Mouse (Mus musculus) MEL (cell line): ENCODE results near the gene Kcnj6. TPM values are rescaled to one million over a fixed set of nuclear protein-coding genes. Genes with fewer than 3 reads are reported as not detected.

Source experiments
- DNase-seq: peaks from one replicate; pipeline ENCODE4 v3.0.0; 2011; ENCODE audit warnings: low read depth, low spot score
- H3K27ac ChIP-seq: 2 replicates; pipeline ENCODE4 v1.5.1; 2012; ENCODE audit warnings: low read depth, mild to moderate bottlenecking, control low read depth, low read length, moderate library complexity; ENCODE audit not compliant: control insufficient read depth
- H3K27me3 ChIP-seq, 2 experiments: fragments of 150-350 bp in 1 of 2; sonication (generic) in 1 of 2; 2 replicates each; pipeline ENCODE4 v1.6.1; 2012; ENCODE audit warnings: low read length in 2 of 2, mild to moderate bottlenecking in 2 of 2, improper control_type of control experiment in 1 of 2, moderate library complexity in 1 of 2; ENCODE audit not compliant: insufficient read depth in 2 of 2, control insufficient read depth in 1 of 2
- H3K36me3 ChIP-seq, 2 experiments: 2 replicates each; pipeline ENCODE4 v1.6.1; 2012 to 2014; ENCODE audit warnings: low read length in 2 of 2, improper control_type of control experiment in 1 of 2, inconsistent platforms in 1 of 2, mild to moderate bottlenecking in 1 of 2; ENCODE audit not compliant: insufficient read depth in 2 of 2, control insufficient read depth in 1 of 2
- H3K4me1 ChIP-seq, 2 experiments: fragments of 150-350 bp in 1 of 2; sonication (generic) in 1 of 2; 2 replicates each; pipeline ENCODE4 v1.6.1; 2012; ENCODE audit warnings: low read length in 2 of 2, improper control_type of control experiment in 1 of 2, mild to moderate bottlenecking in 1 of 2; ENCODE audit not compliant: insufficient read depth in 2 of 2, control insufficient read depth in 1 of 2
- H3K4me3 ChIP-seq, 2 experiments: fragments of 150-350 bp in 1 of 2; sonication (generic) in 1 of 2; 2 replicates each; pipeline ENCODE4 v1.5.1; 2012; ENCODE audit warnings: low read depth in 2 of 2, low read length in 2 of 2, mild to moderate bottlenecking in 2 of 2, moderate library complexity in 2 of 2, control low read depth in 1 of 2, improper control_type of control experiment in 1 of 2; ENCODE audit not compliant: control insufficient read depth in 1 of 2, insufficient read depth in 1 of 2
- H3K79me2 ChIP-seq: 2 replicates; pipeline ENCODE4 v1.6.1; 2012; ENCODE audit warnings: mild to moderate bottlenecking, low read length, moderate library complexity; ENCODE audit not compliant: control insufficient read depth, poor library complexity, insufficient read depth
- H3K9ac ChIP-seq: 2 replicates; pipeline ENCODE4 v1.6.1; 2012; ENCODE audit warnings: low read depth, mild to moderate bottlenecking, control low read depth, low read length, moderate library complexity; ENCODE audit not compliant: control insufficient read depth, poor library complexity, severe bottlenecking
- H3K9me3 ChIP-seq: fragments of 150-350 bp; sonication (generic); replicated peaks from 2 replicates; pipeline ENCODE4 v1.6.1; 2012; ENCODE audit warnings: mild to moderate bottlenecking, low read length, improper control_type of control experiment, moderate library complexity; ENCODE audit not compliant: insufficient read depth
- CHD2 ChIP-seq: IDR thresholded peaks from 2 replicates; pipeline ENCODE4 v1.6.1; 2011; ENCODE audit warnings: low read length, improper control_type of control experiment
- CTCF ChIP-seq, 3 experiments: IDR thresholded peaks in 2 of 3; conservative IDR thresholded peaks in 1 of 3; 2 replicates each; pipeline ENCODE4 v1.5.1; 2011 to 2012; ENCODE audit warnings: low read length in 3 of 3, low read depth in 2 of 3, mild to moderate bottlenecking in 2 of 3, improper control_type of control experiment in 1 of 3, inconsistent platforms in 1 of 3, mixed read lengths in 1 of 3, moderate library complexity in 1 of 3; ENCODE audit not compliant: control insufficient read depth in 1 of 3, insufficient read depth in 1 of 3, poor library complexity in 1 of 3, severe bottlenecking in 1 of 3
- E2F4 ChIP-seq: IDR thresholded peaks from 2 replicates; pipeline ENCODE4 v1.6.1; 2011; ENCODE audit warnings: low read depth, low read length, improper control_type of control experiment, borderline replicate concordance
- ETS1 ChIP-seq: IDR thresholded peaks from 2 replicates; pipeline ENCODE4 v1.6.1; 2012; ENCODE audit warnings: low read depth, mild to moderate bottlenecking, inconsistent platforms, low read length, improper control_type of control experiment, moderate library complexity
- GATA1 ChIP-seq: IDR thresholded peaks from 2 replicates; pipeline ENCODE4 v1.6.1; 2011; ENCODE audit warnings: low read depth, low read length, improper control_type of control experiment
- KAT2A ChIP-seq: conservative IDR thresholded peaks from 2 replicates; pipeline ENCODE4 v1.6.1; 2012; ENCODE audit warnings: low read depth, low read length, improper control_type of control experiment, inconsistent platforms
- MAFK ChIP-seq: IDR thresholded peaks from 2 replicates; pipeline ENCODE4 v1.6.1; 2011; ENCODE audit warnings: low read depth, mild to moderate bottlenecking, low read length, improper control_type of control experiment, borderline replicate concordance
- MAX ChIP-seq: IDR thresholded peaks from 2 replicates; pipeline ENCODE4 v1.6.1; 2011; ENCODE audit warnings: low read length, improper control_type of control experiment
- MAZ ChIP-seq: IDR thresholded peaks from 2 replicates; pipeline ENCODE4 v1.6.1; 2012; ENCODE audit warnings: low read depth, mild to moderate bottlenecking, inconsistent platforms, low read length, improper control_type of control experiment
- MYC ChIP-seq: IDR thresholded peaks from 2 replicates; pipeline ENCODE4 v1.6.1; 2011; ENCODE audit warnings: low read depth, mild to moderate bottlenecking, low read length, improper control_type of control experiment, moderate library complexity
- NELFE ChIP-seq: IDR thresholded peaks from 2 replicates; pipeline ENCODE4 v1.6.1; 2011; ENCODE audit warnings: low read depth, low read length, improper control_type of control experiment
- NRF1 ChIP-seq: IDR thresholded peaks from 2 replicates; pipeline ENCODE4 v1.6.1; 2014; ENCODE audit warnings: low read depth, mild to moderate bottlenecking, inconsistent platforms, low read length, improper control_type of control experiment, moderate library complexity; ENCODE audit not compliant: poor library complexity, insufficient read depth, severe bottlenecking
- POLR2A ChIP-seq, 2 experiments: IDR thresholded peaks; 2 replicates each; pipeline ENCODE4 v1.6.1; 2011 to 2012; ENCODE audit warnings: low read length in 2 of 2, mild to moderate bottlenecking in 2 of 2, control low read depth in 1 of 2, improper control_type of control experiment in 1 of 2, low read depth in 1 of 2, moderate library complexity in 1 of 2; ENCODE audit not compliant: control insufficient read depth in 1 of 2, insufficient read depth in 1 of 2, poor library complexity in 1 of 2
- POLR2AphosphoS5 ChIP-seq: IDR thresholded peaks from 2 replicates; pipeline ENCODE4 v1.6.1; 2012; ENCODE audit warnings: low read depth, borderline replicate concordance, mild to moderate bottlenecking, inconsistent platforms, low read length, moderate library complexity, mixed read lengths
- RAD21 ChIP-seq: IDR thresholded peaks from 2 replicates; pipeline ENCODE4 v1.6.1; 2011; ENCODE audit warnings: mild to moderate bottlenecking, low read depth, low read length, improper control_type of control experiment
- SMC3 ChIP-seq: IDR thresholded peaks from 2 replicates; pipeline ENCODE4 v1.6.1; 2011; ENCODE audit warnings: low read depth, low read length, improper control_type of control experiment
- TAL1 ChIP-seq: IDR thresholded peaks from 2 replicates; pipeline ENCODE4 v1.6.1; 2012; ENCODE audit warnings: mild to moderate bottlenecking, inconsistent platforms, low read length, moderate library complexity, mixed read lengths
- TCF12 ChIP-seq: IDR thresholded peaks from 2 replicates; pipeline ENCODE4 v1.6.1; 2014; ENCODE audit warnings: low read depth, mild to moderate bottlenecking, inconsistent platforms, low read length, improper control_type of control experiment, moderate library complexity
- UBTF ChIP-seq: IDR thresholded peaks from 2 replicates; pipeline ENCODE4 v1.6.1; 2012; ENCODE audit warnings: low read depth, mild to moderate bottlenecking, inconsistent platforms, low read length, improper control_type of control experiment, moderate library complexity, borderline replicate concordance; ENCODE audit not compliant: insufficient read depth
- USF1 ChIP-seq: IDR thresholded peaks from 2 replicates; pipeline ENCODE4 v1.6.1; 2014; ENCODE audit warnings: low read depth, mild to moderate bottlenecking, inconsistent platforms, low read length, improper control_type of control experiment, moderate library complexity
- USF2 ChIP-seq, 2 experiments: IDR thresholded peaks; 2 replicates each; pipeline ENCODE4 v1.6.1; 2011 to 2012; ENCODE audit warnings: improper control_type of control experiment in 2 of 2, low read length in 2 of 2, borderline replicate concordance in 1 of 2, inconsistent platforms in 1 of 2, low read depth in 1 of 2, mild to moderate bottlenecking in 1 of 2; ENCODE audit not compliant: insufficient read depth in 1 of 2
- ZKSCAN1 ChIP-seq: IDR thresholded peaks from 2 replicates; pipeline ENCODE4 v1.6.1; 2012; ENCODE audit warnings: low read depth, mild to moderate bottlenecking, inconsistent platforms, low read length, improper control_type of control experiment, moderate library complexity
- ZNF384 ChIP-seq: IDR thresholded peaks from 2 replicates; pipeline ENCODE4 v1.6.1; 2012; ENCODE audit warnings: low read depth, mild to moderate bottlenecking, inconsistent platforms, low read length, improper control_type of control experiment
- polyA plus RNA-seq, 2 experiments: library from polyadenylated mRNA; stranded (reverse) in 1 of 2; unstranded in 1 of 2; fragments of >175 nt in 1 of 2; fragments of >200 nt in 1 of 2; gene quantifications; 2 replicates each; pipeline versions ENCODE4 v1.2.1 to v1.2.4; 2012; ENCODE audit warnings: low replicate concordance in 2 of 2, low read depth in 1 of 2; ENCODE audit not compliant: insufficient read length in 2 of 2, insufficient read depth in 1 of 2, missing spikeins in 1 of 2
- total RNA-seq: library from RNA; depleted of rRNA; stranded (reverse); fragments of 300-350 nt; gene quantifications from 2 replicates; pipeline ENCODE4 v1.2.3, GENCODE M21; 2012

The Kcnj6 gene
- total and polyA plus RNA-seq, 3 experiments, result not detected

- Histone ChIP-seq H3K27me3 (no peaks in the 10 kb centered on the region), H3K9ac (no peak overlapping the region), H3K4me3 (no peak overlapping the region), H3K9me3 (no peaks in the 10 kb centered on the region), H3K27ac (no peak overlapping the region), H3K36me3 (no peaks in the 10 kb centered on the region), H3K79me2 (no peaks in the 10 kb centered on the region), H3K4me1 (no peaks in the 10 kb centered on the region)
- DNase-seq, result no peak
- TF ChIP-seq UBTF (no peak), MAZ (no peak), ETS1 (no peak), CHD2 (no peak), TCF12 (no peak), RAD21 (no peak), USF2 (IDR thresholded peaks at IDR 0.05; ENCODE audit: borderline replicate concordance in 1 of 2, insufficient read depth in 1 of 2, low read depth in 1 of 2, low read length in 2 of 2) (no peak), NRF1 (no peak), POLR2A (IDR thresholded peaks at IDR 0.05; ENCODE audit: control insufficient read depth in 1 of 2, insufficient read depth in 1 of 2, low read depth in 1 of 2, low read length in 2 of 2, poor library complexity in 1 of 2) (no peak), ZKSCAN1 (no peak), TAL1 (no peak), ZNF384 (no peak), MYC (no peak), POLR2AphosphoS5 (no peak), GATA1 (no peak), MAFK (no peak), USF1 (no peak), KAT2A (no peak), SMC3 (no peak)
Observed at GRCm38 (mm10) chr16:94984263-94984662, 13.2 kb downstream of the Kcnj6 start.

GRCm38 (mm10) chr16:94980374-94980773 is 17.1 kb downstream of the Kcnj6 start:
- Histone ChIP-seq H3K27me3 (no peaks in the 10 kb centered on the region), H3K4me3 (no peak overlapping the region), H3K9me3 (no peaks in the 10 kb centered on the region), H3K27ac (no peak overlapping the region), H3K36me3 (no peaks in the 10 kb centered on the region), H3K79me2 (no peaks in the 10 kb centered on the region), H3K9ac (no peak overlapping the region), H3K4me1 (no peaks in the 10 kb centered on the region)
- no peak for DNase-seq
- TF ChIP-seq NELFE (no peak), USF1 (no peak), E2F4 (no peak), NRF1 (no peak), GATA1 (no peak), CTCF (IDR thresholded peaks at IDR 0.05 in 2 of 3, conservative IDR thresholded peaks at IDR 0.05 in 1 of 3; ENCODE audit: control insufficient read depth in 1 of 3, insufficient read depth in 1 of 3, low read depth in 2 of 3, low read length in 3 of 3, poor library complexity in 1 of 3, severe bottlenecking in 1 of 3) (no peak), MAX (no peak)
